Mouse (Mus musculus) embryonic facial prominence, embryonic 10.5 days (tissue): ENCODE data around the gene Polr2i. TPM values are rescaled to one million over a fixed set of nuclear protein-coding genes. Genes with fewer than 3 reads are reported as not detected.
A peak's percentile ranks its signal among the peaks of the same experiment; 100 is the strongest.
"Not testable (repeated sequence)": the region's sequence is repeated elsewhere in the genome, so short reads cannot be mapped to it uniquely, and the experiment has no call there.

Experiments
- DNase-seq: peaks from one replicate; pipeline ENCODE4 v3.0.0-alpha.2; 2017; ENCODE audit warnings: low spot score
- H3K27ac ChIP-seq: fragments of 300-500 bp; sonication (generic); replicated peaks from 2 replicates; pipeline ENCODE4 v1.5.1; 2016; ENCODE audit warnings: mild to moderate bottlenecking
- H3K27me3 ChIP-seq: fragments of 300-500 bp; sonication (generic); replicated peaks from 2 replicates; pipeline ENCODE4 v1.6.1; 2016; ENCODE audit warnings: low read depth, mild to moderate bottlenecking; ENCODE audit not compliant: poor library complexity, severe bottlenecking
- H3K36me3 ChIP-seq: fragments of 300-500 bp; sonication (generic); replicated peaks from 2 replicates; pipeline ENCODE4 v1.6.1; 2016; ENCODE audit warnings: mild to moderate bottlenecking, moderate library complexity
- H3K4me1 ChIP-seq: fragments of 300-500 bp; sonication (generic); 2 replicates; pipeline ENCODE4 v1.6.1; 2016
- H3K4me3 ChIP-seq: fragments of 300-500 bp; sonication (generic); 2 replicates; pipeline ENCODE4 v1.5.1; 2016; ENCODE audit warnings: mild to moderate bottlenecking, moderate library complexity
- H3K9me3 ChIP-seq: fragments of 300-500 bp; sonication (generic); 2 replicates; pipeline ENCODE4 v1.6.1; 2016; ENCODE audit warnings: mild to moderate bottlenecking
- WGBS: fragments of 180-500 bp; shearing (Covaris S2); methylation state at CpG from one replicate; pipeline ENCODE4 v1.1.7; 2016; 5-methylcytosine and 5-hydroxymethylcytosine counted together
- polyA plus RNA-seq: library from polyadenylated mRNA; unstranded; fragments of >200 nt; fragmentation: Nextera tagmentation; extraction: Ambion mirVana; gene quantifications from 2 replicates; pipeline ENCODE4 v1.2.1, GENCODE M21; 2016

The Polr2i gene
- polyA plus RNA-seq, 1 experiment from 2014 or later = 174 TPM

GRCm38 (mm10) chr7:30195461-30195860, 36.3 kb upstream of the Polr2i start:
- no peaks in the 10 kb centered on the region for H3K9me3 ChIP-seq
- H3K4me3 ChIP-seq = peak overlapping the region; percentile 71
- DNase-seq = no peak
- H3K27ac ChIP-seq = peak overlapping the region; percentile 85; the same call in 1 of the 2 replicates
- peaks cover 36% of the 10 kb centered on the region for H3K4me1 ChIP-seq
- H3K27me3 ChIP-seq = no peaks in the 10 kb centered on the region
- H3K36me3 ChIP-seq = peaks cover 24% of the 10 kb centered on the region
- WGBS = 74% methylated on average over 6 of the region's 6 CpGs

GRCm38 (mm10) chr7:30196171-30196570, 35.6 kb upstream of the Polr2i start:
- DNase-seq = no peak
- Histone ChIP-seq H3K4me1 (peaks cover 36% of the 10 kb centered on the region), H3K9me3 (no peaks in the 10 kb centered on the region), H3K27ac (no peak overlapping the region), H3K4me3 (no peak overlapping the region), H3K27me3 (no peaks in the 10 kb centered on the region), H3K36me3 (peaks cover 17% of the 10 kb centered on the region)
- WGBS = 90% methylated on average over 6 of the region's 6 CpGs

GRCm38 (mm10) chr7:30197592-30198129, 34.1 kb upstream of the Polr2i start:
- H3K4me1 ChIP-seq = peaks cover 33% of the 10 kb centered on the region
- peaks cover 2% of the 10 kb centered on the region; the same call in 1 of the 2 replicates for H3K36me3 ChIP-seq
- H3K27me3 ChIP-seq = no peaks in the 10 kb centered on the region
- H3K4me3 ChIP-seq = peak overlapping the region; percentile 11; the same call in 1 of the 2 replicates
- DNase-seq = no peak
- H3K27ac ChIP-seq = peak overlapping the region; percentile 57
- 61% methylated on average over 5 of the region's 5 CpGs for WGBS
- no peaks in the 10 kb centered on the region for H3K9me3 ChIP-seq

GRCm38 (mm10) chr7:30198481-30198971, 33.2 kb upstream of the Polr2i start, which contains the start of gene Capns1:
Gene Capns1 (minus strand): TSS chr7:30198811.
- Histone ChIP-seq H3K4me1 (peaks cover 24% of the 10 kb centered on the region), H3K36me3 (no peaks in the 10 kb centered on the region), H3K9me3 (no peaks in the 10 kb centered on the region), H3K27ac (peak within 1 kb of the TSS; percentile 57), H3K27me3 (no peaks in the 10 kb centered on the region), H3K4me3 (peak within 1 kb of the TSS; percentile 31)
- WGBS = 9% methylated on average over 8 of the region's 8 CpGs
- peak; percentile 73 for DNase-seq

GRCm38 (mm10) chr7:30199498-30200139, 32.1 kb upstream of the Polr2i start:
- WGBS = 81% methylated on average over 18 of the region's 18 CpGs
- Histone ChIP-seq H3K36me3 (no peaks in the 10 kb centered on the region), H3K27ac (no peak overlapping the region), H3K4me3 (no peak overlapping the region), H3K27me3 (no peaks in the 10 kb centered on the region), H3K9me3 (no peaks in the 10 kb centered on the region), H3K4me1 (peaks cover 21% of the 10 kb centered on the region)
- DNase-seq = no peak

GRCm38 (mm10) chr7:30200200-30200599, 31.5 kb upstream of the Polr2i start:
- WGBS = 84% methylated on average over 5 of the region's 5 CpGs
- H3K27ac ChIP-seq = no peak overlapping the region
- no peaks in the 10 kb centered on the region for H3K36me3 ChIP-seq

GRCm38 (mm10) chr7:30200661-30201060, 31.1 kb upstream of the Polr2i start:
- not testable (repeated sequence) for H3K27me3 ChIP-seq, H3K4me3 ChIP-seq, DNase-seq, H3K27ac ChIP-seq, H3K36me3 ChIP-seq, H3K9me3 ChIP-seq
- 87% methylated on average over 5 of the region's 5 CpGs for WGBS
- peaks cover 14% of the 10 kb centered on the region for H3K4me1 ChIP-seq

More at GRCm38 (mm10) chr7:30200200-30200599, 31.5 kb upstream of the Polr2i start:
- Histone ChIP-seq H3K4me3 (no peak overlapping the region), H3K27me3 (no peaks in the 10 kb centered on the region), H3K9me3 (no peaks in the 10 kb centered on the region), H3K4me1 (peaks cover 18% of the 10 kb centered on the region)
- no peak for DNase-seq

GRCm38 (mm10) chr7:30202895-30203690, 28.7 kb upstream of the Polr2i start:
- H3K27ac ChIP-seq = no peak overlapping the region
- no peak for DNase-seq
- 76% methylated on average over 11 of the region's 11 CpGs for WGBS
- peaks cover 6% of the 10 kb centered on the region for H3K4me1 ChIP-seq
- no peak overlapping the region for H3K4me3 ChIP-seq
- H3K27me3 ChIP-seq = no peaks in the 10 kb centered on the region
- H3K9me3 ChIP-seq = no peaks in the 10 kb centered on the region
- H3K36me3 ChIP-seq = no peaks in the 10 kb centered on the region

- Histone ChIP-seq H3K4me1 (peaks cover 2% of the 10 kb centered on the region; the same call in 1 of the 2 replicates), H3K4me3 (no peak overlapping the region), H3K27me3 (no peaks in the 10 kb centered on the region), H3K27ac (no peak overlapping the region), H3K36me3 (no peaks in the 10 kb centered on the region), H3K9me3 (no peaks in the 10 kb centered on the region)
- WGBS = 51% methylated on average over 8 of the region's 8 CpGs
- DNase-seq = no peak
Measured at GRCm38 (mm10) chr7:30204380-30204779, 27.4 kb upstream of the Polr2i start.

- H3K36me3 ChIP-seq = no peaks in the 10 kb centered on the region
- no peak overlapping the region for H3K4me3 ChIP-seq
- no peaks in the 10 kb centered on the region for H3K9me3 ChIP-seq
- no peaks in the 10 kb centered on the region for H3K27me3 ChIP-seq
- H3K27ac ChIP-seq = no peak overlapping the region
- H3K4me1 ChIP-seq = no peaks in the 10 kb centered on the region
- peak; percentile 57 for DNase-seq
- 5% methylated on average over 2 of the region's 2 CpGs for WGBS
Measured at GRCm38 (mm10) chr7:30205383-30205782, 26.4 kb upstream of the Polr2i start.

- not testable (repeated sequence) for H3K4me1 ChIP-seq, H3K36me3 ChIP-seq, DNase-seq, H3K9me3 ChIP-seq, H3K4me3 ChIP-seq, H3K27ac ChIP-seq, H3K27me3 ChIP-seq
- 61% methylated on average over 5 of the region's 5 CpGs for WGBS
Measured at GRCm38 (mm10) chr7:30206364-30206763, 25.4 kb upstream of the Polr2i start.

GRCm38 (mm10) chr7:30211025-30211424, 20.7 kb upstream of the Polr2i start:
- no peaks in the 10 kb centered on the region for H3K4me1 ChIP-seq
- WGBS = 31% methylated on average over 4 of the region's 4 CpGs
- H3K36me3 ChIP-seq = no peaks in the 10 kb centered on the region
- H3K27me3 ChIP-seq = no peaks in the 10 kb centered on the region
- H3K27ac ChIP-seq = no peak overlapping the region
- no peak for DNase-seq
- H3K9me3 ChIP-seq = 0 out of 2 replicates have a peak, but pooled peaks cover 4% of the 10 kb centered on the region
- no peak overlapping the region for H3K4me3 ChIP-seq
